Mouse (Mus musculus) urinary bladder, postnatal 25 days (tissue): ENCODE data around the gene Samd4.

Experiments used
- DNase-seq: peaks from one replicate; pipeline ENCODE4 v3.0.0; 2022; ENCODE audit warnings: low spot score

Gene Samd4

GRCm38 (mm10) chr14:47074045-47074666 is 191.5 kb downstream of the Samd4 start:
- peak; percentile 29 for DNase-seq

- DNase-seq, result no peak
Measured at GRCm38 (mm10) chr14:47075010-47075677, 192.5 kb downstream of the Samd4 start.

GRCm38 (mm10) chr14:47075856-47076255 is 193.2 kb downstream of the Samd4 start:
- no peak for DNase-seq

GRCm38 (mm10) chr14:47076956-47077575 is 194.4 kb downstream of the Samd4 start:
- DNase-seq, result no peak

GRCm38 (mm10) chr14:47077576-47077970 is 194.9 kb downstream of the Samd4 start:
- DNase-seq, result no peak

- no peak for DNase-seq
Measured at GRCm38 (mm10) chr14:47079911-47080310, 197.3 kb downstream of the Samd4 start.

- no peak for DNase-seq
Measured at GRCm38 (mm10) chr14:47083311-47083710, 200.7 kb downstream of the Samd4 start.

- DNase-seq, result no peak
Measured at GRCm38 (mm10) chr14:47083838-47084237, 201.2 kb downstream of the Samd4 start.

GRCm38 (mm10) chr14:47084686-47085085 is 202.0 kb downstream of the Samd4 start:
- no peak for DNase-seq

GRCm38 (mm10) chr14:47086123-47086522 is 203.5 kb downstream of the Samd4 start:
- DNase-seq, result no peak

GRCm38 (mm10) chr14:47086743-47087142 is 204.1 kb downstream of the Samd4 start:
- peak; percentile 56 for DNase-seq

GRCm38 (mm10) chr14:47087182-47087581 is 204.5 kb downstream of the Samd4 start:
- peak; percentile 77 for DNase-seq

GRCm38 (mm10) chr14:47087669-47088250 is 205.1 kb downstream of the Samd4 start:
- DNase-seq, result no peak

- no peak for DNase-seq
Measured at GRCm38 (mm10) chr14:47088339-47088738, 205.7 kb downstream of the Samd4 start.

GRCm38 (mm10) chr14:47089153-47089552 is 206.5 kb downstream of the Samd4 start:
- no peak for DNase-seq

GRCm38 (mm10) chr14:47091908-47092307 is 209.3 kb downstream of the Samd4 start:
- DNase-seq, result no peak

GRCm38 (mm10) chr14:47093355-47093792 is 210.7 kb downstream of the Samd4 start:
- DNase-seq, result no peak

GRCm38 (mm10) chr14:47095036-47095435 is 212.4 kb downstream of the Samd4 start:
- DNase-seq, result no peak

GRCm38 (mm10) chr14:47096357-47096756 is 213.7 kb downstream of the Samd4 start:
- no peak for DNase-seq

GRCm38 (mm10) chr14:47104246-47105173 is 221.9 kb downstream of the Samd4 start:
- no peak for DNase-seq

GRCm38 (mm10) chr14:47105174-47105557 is 222.5 kb downstream of the Samd4 start:
- no peak for DNase-seq

- no peak for DNase-seq
Measured at GRCm38 (mm10) chr14:47105755-47106154, 223.1 kb downstream of the Samd4 start.
